Mouse (Mus musculus) spleen, adult 2 months (tissue): ENCODE data around the gene Inka1. TPM values are rescaled to one million over a fixed set of nuclear protein-coding genes. Genes with fewer than 3 reads are reported as not detected.
"Not testable (repeated sequence)": the region's sequence is repeated elsewhere in the genome, so short reads cannot be mapped to it uniquely, and the experiment has no call there.

Experiments used
- DNase-seq, 2 experiments: peaks; one replicate each; pipeline versions ENCODE4 v3.0.0 to v3.0.0-alpha.2; 2012 to 2021; ENCODE audit warnings: low spot score in 2 of 2, low read depth in 1 of 2
- H3K27ac ChIP-seq: fragments of 200-500 bp; 2 replicates; pipeline ENCODE4 v1.5.1; 2012; ENCODE audit warnings: low read length, inconsistent platforms; ENCODE audit not compliant: insufficient read depth
- H3K27me3 ChIP-seq: fragments of 200-500 bp; 2 replicates; pipeline ENCODE4 v1.6.1; 2012; ENCODE audit warnings: mild to moderate bottlenecking, moderate library complexity, low read length, inconsistent platforms; ENCODE audit not compliant: control insufficient read depth, insufficient read depth
- H3K36me3 ChIP-seq: fragments of 200-500 bp; 2 replicates; pipeline ENCODE4 v1.6.1; 2012; ENCODE audit warnings: mild to moderate bottlenecking, low read length, inconsistent platforms; ENCODE audit not compliant: control insufficient read depth, insufficient read depth
- H3K4me1 ChIP-seq: fragments of 200-500 bp; 2 replicates; pipeline ENCODE4 v1.6.1; 2011; ENCODE audit warnings: inconsistent platforms; ENCODE audit not compliant: control insufficient read depth, insufficient read depth, insufficient read length
- H3K4me3 ChIP-seq: fragments of 200-500 bp; 2 replicates; pipeline ENCODE4 v1.5.1; 2011; ENCODE audit warnings: mild to moderate bottlenecking, inconsistent platforms; ENCODE audit not compliant: insufficient read depth, insufficient read length; ENCODE audit errors: extremely low read depth
- CTCF ChIP-seq: fragments of 200-500 bp; IDR thresholded peaks from 2 replicates; pipeline ENCODE4 v1.5.1; 2011; ENCODE audit warnings: mild to moderate bottlenecking, inconsistent platforms; ENCODE audit not compliant: insufficient read depth, insufficient read length, insufficient replicate concordance; ENCODE audit errors: extremely low read depth
- POLR2A ChIP-seq: fragments of 200-500 bp; IDR thresholded peaks from 2 replicates; pipeline ENCODE4 v1.6.1; 2011; ENCODE audit warnings: low read depth, low read length, inconsistent platforms
- WGBS: fragments of 180-500 bp; shearing (Covaris S2); methylation state at CpG from one replicate; pipeline ENCODE4 v1.1.7; 2018; 5-methylcytosine and 5-hydroxymethylcytosine counted together
- polyA plus RNA-seq: library from polyadenylated mRNA; depleted of rRNA; stranded (reverse); fragments of >200 nt; gene quantifications from 2 replicates; pipeline ENCODE4 v1.2.3, GENCODE M21; 2012; rRNA removed

Inka1 gene
- polyA plus RNA-seq, result 19.8 and 25.9 TPM in 2 replicates

DNA sequence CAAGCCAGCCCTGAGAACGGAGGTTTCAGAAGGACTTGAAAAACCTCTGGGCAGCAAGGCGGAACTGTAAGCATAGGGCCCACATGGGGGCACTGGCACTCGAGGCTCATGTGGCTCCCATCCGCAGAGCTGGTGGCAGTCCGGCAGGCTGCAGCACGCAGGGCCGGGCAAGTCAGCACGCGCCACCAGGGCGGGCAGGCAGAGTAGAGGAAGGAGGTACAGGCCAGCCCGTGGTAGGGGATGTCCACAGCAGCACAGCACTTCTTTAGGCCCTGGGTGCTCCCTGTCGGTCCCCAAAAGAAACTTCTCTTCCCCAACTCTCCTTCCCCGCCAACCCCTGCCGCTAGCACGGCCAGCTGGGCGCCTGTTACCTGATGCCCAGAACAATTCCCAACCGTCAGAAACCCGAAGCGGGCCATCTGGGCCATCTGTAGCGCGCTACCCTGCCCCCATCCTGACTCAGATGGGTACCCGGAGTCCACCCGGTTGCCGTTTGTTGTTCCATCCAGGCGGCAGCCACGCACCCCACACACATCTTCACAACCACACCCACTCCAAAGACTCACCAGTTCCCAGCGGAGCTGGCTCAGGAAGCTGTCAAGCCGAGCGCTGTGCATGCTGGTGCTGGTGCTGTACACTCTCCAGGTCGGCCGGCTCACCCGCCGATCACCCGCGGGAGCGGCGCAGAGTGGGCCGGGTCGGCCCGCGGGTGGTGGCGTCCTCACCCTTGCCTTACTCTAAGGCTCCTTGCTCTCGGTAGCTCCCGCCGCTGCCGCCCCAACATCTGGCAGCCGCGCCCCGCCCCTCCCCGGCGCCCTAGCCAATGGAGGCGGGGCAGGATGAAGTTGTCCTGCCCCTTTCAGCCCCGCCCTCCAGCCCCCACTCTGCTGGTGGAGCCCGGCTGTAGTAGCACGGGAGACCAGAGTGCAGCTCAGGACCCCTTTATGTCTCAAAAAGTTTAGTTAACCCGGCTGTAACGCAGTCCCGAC is at the start of gene Inka1:
Gene Inka1 (minus strand): TSS at position 749 of the 989 bp plus-strand sequence.
- peaks cover 34% of the 10 kb centered on the region for H3K4me1 ChIP-seq
- 1% methylated on average over 57 of the region's 58 CpGs for WGBS
- peak within 1 kb of the TSS; percentile 82 for H3K27ac ChIP-seq
- DNase-seq, result peak; percentile 70 to 90
- peak within 1 kb of the TSS; percentile 79 for H3K4me3 ChIP-seq
- no peaks in the 10 kb centered on the region for H3K27me3 ChIP-seq
- H3K36me3 ChIP-seq, result peaks cover 12% of the 10 kb centered on the region
- TF ChIP-seq CTCF (no peak), POLR2A (peak; percentile 31)

DNA sequence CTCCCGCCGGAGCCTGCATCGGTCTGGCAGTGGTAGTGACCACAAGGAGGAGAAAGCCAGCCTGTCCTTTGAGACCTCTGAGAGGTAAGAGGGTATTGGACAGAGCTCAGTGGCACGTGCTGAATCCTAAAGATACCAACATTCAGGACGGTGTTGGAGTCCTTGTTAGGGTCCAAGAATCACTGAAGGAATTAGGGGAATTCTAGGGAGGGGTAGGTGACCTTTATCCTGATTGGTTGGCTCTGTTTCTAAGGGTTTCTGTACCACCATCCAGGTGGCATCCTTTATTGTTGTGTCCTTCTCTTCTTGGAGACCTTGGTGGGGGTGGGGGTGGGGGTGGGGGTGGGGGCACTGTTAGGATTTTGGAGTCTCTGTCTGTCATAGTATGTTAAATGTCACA is 46.4 kb upstream of the Inka1 start:
- DNase-seq, result no peak
- TF ChIP-seq CTCF (no peak), POLR2A (no peak)
- H3K4me3 ChIP-seq, result no peak overlapping the region
- no peaks in the 10 kb centered on the region for H3K27me3 ChIP-seq
- H3K36me3 ChIP-seq, result peaks cover 11% of the 10 kb centered on the region
- peaks cover 7% of the 10 kb centered on the region; the same call in 1 of the 2 replicates for H3K4me1 ChIP-seq
- 93% methylated on average over 5 of the region's 5 CpGs for WGBS
- no peak overlapping the region for H3K27ac ChIP-seq

DNA sequence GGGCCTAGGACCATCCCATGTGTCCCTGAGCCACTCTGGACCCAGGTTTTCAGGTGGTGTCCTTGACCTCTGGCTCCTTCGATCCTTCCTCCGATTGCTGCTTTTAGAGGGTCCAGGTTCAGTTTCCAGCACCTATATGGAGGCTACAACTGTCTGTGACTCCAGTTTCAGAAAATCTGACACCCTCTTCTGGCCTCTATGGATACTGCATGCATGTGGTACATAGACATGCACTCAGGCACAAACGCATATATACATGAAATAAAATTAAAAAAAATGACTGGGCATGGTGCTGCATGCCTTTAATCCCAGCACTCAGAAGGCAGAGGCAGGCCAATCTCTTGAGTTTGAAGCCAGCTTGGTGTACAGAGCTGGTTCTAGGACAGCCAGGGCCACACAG is 42.2 kb upstream of the Inka1 start:
- 99% methylated on average over 3 of the region's 3 CpGs for WGBS

DNA sequence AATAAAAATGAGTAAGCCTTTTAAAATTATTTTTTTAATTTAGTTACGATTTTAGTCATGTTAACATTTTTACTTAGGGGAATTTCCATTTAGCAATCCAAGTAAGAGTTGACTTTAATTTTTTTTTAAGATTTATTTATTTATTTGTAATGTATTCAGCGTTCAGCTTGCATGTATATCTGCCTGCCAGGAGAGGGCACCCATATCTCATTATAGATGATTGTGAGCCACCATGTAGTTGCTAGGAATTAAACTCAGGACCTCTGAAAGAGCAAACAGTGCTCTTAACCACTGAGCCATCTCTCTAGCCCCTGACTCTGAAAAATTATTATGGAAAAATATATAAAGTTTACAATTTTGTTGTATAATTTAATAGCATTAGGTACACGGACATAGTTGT is 40.9 kb upstream of the Inka1 start:
- Histone ChIP-seq H3K27me3 (no peaks in the 10 kb centered on the region), H3K4me1 (no peaks in the 10 kb centered on the region), H3K4me3 (no peak overlapping the region), H3K36me3 (peaks cover 25% of the 10 kb centered on the region), H3K27ac (no peak overlapping the region)
- TF ChIP-seq CTCF (no peak), POLR2A (no peak)
- 86% methylated on average over 3 of the region's 3 CpGs for WGBS
- DNase-seq, result no peak

More for the DNA sequence above, 42.2 kb upstream of the Inka1 start:
- H3K4me3 ChIP-seq, result no peak overlapping the region
- H3K27me3 ChIP-seq, result no peaks in the 10 kb centered on the region
- peaks cover 26% of the 10 kb centered on the region for H3K36me3 ChIP-seq
- TF ChIP-seq CTCF, result no peak
- no peak for TF ChIP-seq POLR2A
- no peak overlapping the region for H3K27ac ChIP-seq
- no peak for DNase-seq
- no peaks in the 10 kb centered on the region for H3K4me1 ChIP-seq

DNA sequence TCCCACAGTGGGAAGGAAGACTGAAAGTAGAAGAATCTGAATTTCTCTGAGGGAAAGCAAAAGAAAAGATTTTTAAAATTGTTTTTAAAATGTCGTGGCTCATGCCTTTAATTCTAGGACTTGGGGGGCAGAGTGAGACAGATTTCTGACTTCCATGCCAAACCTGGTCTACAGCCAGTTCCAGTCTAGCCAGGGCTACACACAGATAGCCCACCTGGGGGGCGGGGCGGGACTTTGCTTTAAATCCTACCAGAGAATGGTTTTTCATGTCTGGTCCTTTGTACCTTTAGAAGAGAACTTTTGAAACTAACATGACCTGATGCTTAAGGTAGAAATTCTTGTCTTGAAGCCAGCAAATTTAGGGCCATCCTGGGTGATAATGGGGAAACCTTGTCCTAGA is 37.5 kb upstream of the Inka1 start:
- 90% methylated on average over 3 of the region's 3 CpGs for WGBS
- TF ChIP-seq POLR2A, result no peak
- no peak for TF ChIP-seq CTCF
- H3K4me1 ChIP-seq, result no peaks in the 10 kb centered on the region
- H3K27me3 ChIP-seq, result no peaks in the 10 kb centered on the region
- DNase-seq, result no peak
- peaks cover 21% of the 10 kb centered on the region for H3K36me3 ChIP-seq
- H3K4me3 ChIP-seq, result no peak overlapping the region
- H3K27ac ChIP-seq, result no peak overlapping the region

DNA sequence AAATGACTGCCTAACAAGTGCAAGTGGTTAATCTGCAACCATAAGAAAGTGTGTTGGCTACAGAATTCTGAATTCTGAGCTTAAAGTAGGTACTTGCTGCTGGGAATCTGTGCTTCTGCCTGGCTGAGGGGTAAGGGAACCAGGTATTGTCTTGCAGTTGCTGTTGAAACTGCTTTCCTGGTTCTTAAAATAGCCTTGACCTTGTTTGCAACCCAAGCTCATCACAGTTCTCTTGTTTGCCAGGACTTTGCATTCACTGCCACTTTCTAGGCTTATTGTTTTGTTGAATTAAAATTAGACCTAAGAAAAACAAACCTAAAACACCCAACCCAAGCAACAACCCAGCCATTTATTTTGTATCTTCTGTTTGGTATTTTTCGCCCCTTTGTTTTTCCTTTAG is 35.1 kb upstream of the Inka1 start:
- H3K4me1 ChIP-seq, result no peaks in the 10 kb centered on the region
- TF ChIP-seq CTCF (no peak), POLR2A (no peak)
- no peaks in the 10 kb centered on the region for H3K27me3 ChIP-seq
- DNase-seq, result no peak
- H3K36me3 ChIP-seq, result peaks cover 13% of the 10 kb centered on the region
- no peak overlapping the region for H3K4me3 ChIP-seq
- WGBS, result 90% methylated on average over 1 of the region's 1 CpGs
- H3K27ac ChIP-seq, result no peak overlapping the region

DNA sequence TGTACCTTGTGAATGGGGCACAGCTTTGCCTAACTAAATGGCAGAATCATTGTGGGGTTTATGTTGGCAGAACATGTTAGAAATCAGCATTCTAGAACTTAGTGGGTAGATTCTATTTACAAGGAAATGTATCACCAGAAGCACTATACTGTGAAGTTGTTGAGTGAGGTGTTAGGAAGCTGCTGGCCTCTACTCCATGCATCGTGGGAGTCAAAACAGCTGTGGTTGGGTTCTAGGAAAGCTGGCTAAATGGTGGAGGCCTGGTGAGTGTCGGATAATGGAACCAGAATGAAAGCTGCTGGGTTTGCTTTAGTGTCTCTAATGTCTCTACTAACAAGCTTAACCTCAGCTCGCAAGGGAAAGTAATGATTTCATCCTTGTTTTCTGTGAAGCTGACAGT is 31.4 kb upstream of the Inka1 start:
- no peak overlapping the region for H3K27ac ChIP-seq
- H3K4me3 ChIP-seq, result no peak overlapping the region
- H3K4me1 ChIP-seq, result no peaks in the 10 kb centered on the region
- WGBS, result 93% methylated on average over 3 of the region's 3 CpGs
- DNase-seq, result no peak
- TF ChIP-seq POLR2A (no peak), CTCF (no peak)
- no peaks in the 10 kb centered on the region for H3K27me3 ChIP-seq
- H3K36me3 ChIP-seq, result peaks cover 5% of the 10 kb centered on the region; the same call in 1 of the 2 replicates

DNA sequence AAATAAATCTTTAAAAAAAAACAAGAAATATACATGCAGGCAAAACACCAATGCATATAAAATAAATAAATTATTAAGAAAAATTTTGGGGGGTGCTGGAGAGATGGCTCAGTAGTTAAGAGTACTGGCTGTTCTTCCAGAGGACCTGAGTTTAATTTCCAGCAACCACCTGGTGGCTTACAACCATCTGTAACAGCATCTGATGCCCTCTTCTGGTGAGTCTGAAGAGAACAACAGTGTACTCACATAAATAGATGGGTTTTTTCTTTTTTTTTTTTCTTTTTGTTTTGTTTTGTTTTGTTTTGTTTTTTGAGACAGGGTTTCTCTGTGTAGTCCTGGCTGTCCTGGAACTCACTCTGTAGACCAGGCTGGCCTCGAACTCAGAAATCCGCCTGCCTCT is 27.9 kb upstream of the Inka1 start:
- H3K4me3 ChIP-seq, DNase-seq, H3K36me3 ChIP-seq, H3K4me1 ChIP-seq, H3K27ac ChIP-seq, H3K27me3 ChIP-seq: not testable (repeated sequence)
- 100% methylated on average over 2 of the region's 2 CpGs for WGBS
